Mouse (Mus musculus) testis, adult 2 months (tissue): ENCODE measurements at regions not wholly inside any gene's neighbourhood (a gene's known extent, or its start where the extent isn't known, plus 50 kb on each side); places are given as distances from the start of the nearest gene placed in this dataset.

ENCODE experiments used
- CTCF ChIP-seq: fragments of 200-500 bp; IDR thresholded peaks from 2 replicates; pipeline ENCODE4 v1.5.1; 2012; ENCODE audit warnings: low read depth, mild to moderate bottlenecking, inconsistent platforms, low read length, moderate library complexity; ENCODE audit not compliant: control insufficient read depth, insufficient read depth, insufficient replicate concordance
- POLR2A ChIP-seq: fragments of 200-500 bp; IDR thresholded peaks from 2 replicates; pipeline ENCODE4 v1.6.1; 2012; ENCODE audit warnings: low read depth, mild to moderate bottlenecking, inconsistent platforms, low read length, moderate library complexity; ENCODE audit not compliant: control insufficient read depth

GRCm38 (mm10) chr2:75422798-75423685 lies 236.0 kb upstream of the Hnrnpa3 start:
- TF ChIP-seq POLR2A (no peak), CTCF (no peak)
